Mouse (Mus musculus) kidney, adult 18-20 months (tissue): ENCODE measurements at regions not wholly inside any gene's neighbourhood (a gene's known extent, or its start where the extent isn't known, plus 50 kb on each side); places are given as distances from the start of the nearest gene placed in this dataset.

Source experiments
- DNase-seq: peaks from one replicate; pipeline ENCODE4 v3.0.0; 2021

- DNase-seq: no peak
Measured at GRCm38 (mm10) chr10:17564895-17565620, 158.0 kb upstream of the Cited2 start.

- DNase-seq: no peak
Measured at GRCm38 (mm10) chr10:17566975-17567374, 156.0 kb upstream of the Cited2 start.

GRCm38 (mm10) chr10:17567631-17568030, 155.4 kb upstream of the Cited2 start:
- DNase-seq: no peak

GRCm38 (mm10) chr10:17569577-17570113, 153.4 kb upstream of the Cited2 start:
- DNase-seq: peak; percentile 65

- DNase-seq: no peak
Measured at GRCm38 (mm10) chr10:17574894-17575293, 148.1 kb upstream of the Cited2 start.

- DNase-seq: no peak
Measured at GRCm38 (mm10) chr10:17575448-17576332, 147.3 kb upstream of the Cited2 start.

GRCm38 (mm10) chr10:17576333-17576750, 146.7 kb upstream of the Cited2 start:
- no peak for DNase-seq

- no peak for DNase-seq
Measured at GRCm38 (mm10) chr10:17579463-17579862, 143.6 kb upstream of the Cited2 start.

- no peak for DNase-seq
Measured at GRCm38 (mm10) chr10:17584842-17585241, 138.2 kb upstream of the Cited2 start.

GRCm38 (mm10) chr10:17586910-17587309, 136.1 kb upstream of the Cited2 start:
- no peak for DNase-seq

- DNase-seq: no peak
Measured at GRCm38 (mm10) chr10:17589136-17589535, 133.9 kb upstream of the Cited2 start.

GRCm38 (mm10) chr10:17590195-17590594, 132.8 kb upstream of the Cited2 start:
- DNase-seq: no peak

- DNase-seq: no peak
Measured at GRCm38 (mm10) chr10:17592387-17592786, 130.6 kb upstream of the Cited2 start.

- no peak for DNase-seq
Measured at GRCm38 (mm10) chr10:17596126-17596525, 126.9 kb upstream of the Cited2 start.

- no peak for DNase-seq
Measured at GRCm38 (mm10) chr10:17596743-17597142, 126.3 kb upstream of the Cited2 start.

GRCm38 (mm10) chr10:17599246-17599645, 123.8 kb upstream of the Cited2 start:
- DNase-seq: no peak

- DNase-seq: no peak
Measured at GRCm38 (mm10) chr10:17599831-17600761, 122.9 kb upstream of the Cited2 start.

- DNase-seq: no peak
Measured at GRCm38 (mm10) chr10:17600762-17601108, 122.3 kb upstream of the Cited2 start.

GRCm38 (mm10) chr10:17602446-17602845, 120.6 kb upstream of the Cited2 start:
- DNase-seq: no peak

GRCm38 (mm10) chr10:17608220-17608619, 114.8 kb upstream of the Cited2 start:
- DNase-seq: no peak

GRCm38 (mm10) chr10:17610592-17610991, 112.4 kb upstream of the Cited2 start:
- DNase-seq: no peak

GRCm38 (mm10) chr10:17613281-17613680, 109.7 kb upstream of the Cited2 start:
- DNase-seq: peak; percentile 32

- no peak for DNase-seq
Measured at GRCm38 (mm10) chr10:17618024-17618423, 105.0 kb upstream of the Cited2 start.
